Mouse (Mus musculus): ENCODE measurements around the gene Olfr267.

Gene Olfr267

DNA sequence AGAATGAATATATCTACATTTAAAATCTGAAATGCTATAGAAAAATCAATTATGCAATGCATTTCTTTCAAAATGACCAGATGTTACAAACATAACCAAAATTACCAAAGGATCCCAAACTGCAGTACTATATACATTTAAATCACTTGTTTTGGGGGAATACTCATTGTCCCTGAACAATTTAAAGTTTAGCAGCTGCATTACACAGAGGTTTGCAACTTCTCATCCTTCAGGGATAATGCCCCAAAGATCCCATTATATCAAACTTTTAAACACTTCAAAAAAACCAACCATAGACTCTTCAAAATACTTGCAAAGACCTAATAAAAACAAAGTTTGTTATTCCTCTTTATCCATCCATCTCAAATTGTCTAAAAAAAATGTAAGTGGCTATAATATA lies at the start of gene Olfr267:
TSS of gene Olfr267 (minus strand) at position 101 of the 400 bp plus-strand sequence.
- no peak for DNase-seq (ENCODE audit: extremely low spot score, low spot score)

DNA sequence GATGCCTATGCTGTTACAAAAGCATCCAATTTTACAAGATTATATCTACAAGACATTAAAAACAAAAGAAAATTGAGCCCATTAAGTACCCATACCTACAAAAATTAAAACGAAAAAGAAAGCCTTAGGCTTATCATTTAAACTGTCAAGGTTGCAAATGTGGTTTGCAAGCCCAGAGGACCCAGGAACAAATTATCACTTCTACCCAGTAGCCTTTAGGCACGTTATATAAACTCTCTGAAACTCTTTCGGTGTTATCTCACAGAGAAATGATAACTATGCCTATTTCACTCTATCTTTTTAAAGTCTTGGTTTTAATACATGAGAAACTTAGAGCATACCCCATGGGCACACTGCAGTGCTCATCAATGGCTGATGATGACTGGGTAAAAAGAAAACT lies 45.4 kb upstream of the Olfr267 start:
- DNase-seq (ENCODE audit: extremely low spot score, low spot score) = no peak

DNA sequence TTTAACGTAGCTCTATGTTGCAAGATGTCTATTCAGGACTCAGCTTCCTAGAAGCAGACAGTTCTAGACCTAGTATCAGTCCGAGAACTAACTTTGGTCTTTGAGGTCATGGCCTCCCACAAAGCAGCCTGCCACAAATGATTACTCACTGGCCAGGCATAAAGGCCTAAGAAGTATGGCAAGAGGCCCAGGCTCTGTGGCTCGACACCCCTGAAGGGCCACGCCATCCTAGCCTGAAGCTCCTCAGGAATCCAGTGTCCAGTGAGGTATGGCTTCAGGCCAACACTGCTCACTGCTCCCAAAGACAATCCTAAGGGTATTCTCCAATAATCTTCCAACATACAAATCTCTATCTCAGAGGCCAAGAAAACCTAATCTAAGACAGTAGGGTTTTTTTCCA lies 38.4 kb upstream of the Olfr267 start:
- no peak for DNase-seq (ENCODE audit: extremely low spot score, low spot score)

DNA sequence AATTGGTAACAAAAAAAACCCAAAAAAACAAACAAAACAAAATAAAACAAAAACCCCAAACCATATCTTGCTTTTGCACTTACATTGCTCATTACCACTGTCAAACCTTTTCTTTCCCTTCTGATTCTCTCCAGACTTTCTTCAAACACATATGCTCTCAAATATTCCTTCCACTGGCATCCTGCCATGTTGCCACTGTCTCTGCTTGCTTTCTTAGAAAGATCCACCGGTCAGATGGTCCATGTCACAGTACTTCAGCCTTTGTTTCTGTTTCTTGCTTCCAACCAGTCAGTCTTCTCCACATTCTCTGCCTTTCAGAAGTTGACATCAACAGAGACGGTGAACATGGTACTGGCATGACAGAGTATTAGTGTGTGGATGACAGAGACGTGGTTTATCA lies 857 bp downstream of the Olfr267 start:
- DNase-seq (ENCODE audit: extremely low spot score, low spot score) = no peak

DNA sequence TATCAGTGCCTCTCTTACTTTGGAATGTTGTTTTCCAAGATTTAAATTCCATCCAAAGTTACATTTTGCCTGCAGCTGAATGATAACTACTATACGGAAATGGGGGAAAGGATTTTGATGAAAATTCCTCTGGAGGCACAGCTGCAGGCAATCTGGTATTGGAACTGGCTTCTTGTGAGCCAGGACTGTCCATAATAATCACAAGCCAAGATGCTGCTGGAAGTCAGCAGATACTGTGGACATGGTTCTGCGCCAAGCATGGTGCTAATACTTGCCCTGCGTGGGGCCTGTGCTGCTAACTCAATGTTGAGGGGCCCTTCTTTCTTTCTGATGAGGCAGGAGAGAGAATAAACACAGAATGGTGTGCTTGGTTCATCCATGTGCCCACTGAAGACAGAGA lies 24.1 kb downstream of the Olfr267 start:
- DNase-seq (ENCODE audit: extremely low spot score, low spot score) = no peak

DNA sequence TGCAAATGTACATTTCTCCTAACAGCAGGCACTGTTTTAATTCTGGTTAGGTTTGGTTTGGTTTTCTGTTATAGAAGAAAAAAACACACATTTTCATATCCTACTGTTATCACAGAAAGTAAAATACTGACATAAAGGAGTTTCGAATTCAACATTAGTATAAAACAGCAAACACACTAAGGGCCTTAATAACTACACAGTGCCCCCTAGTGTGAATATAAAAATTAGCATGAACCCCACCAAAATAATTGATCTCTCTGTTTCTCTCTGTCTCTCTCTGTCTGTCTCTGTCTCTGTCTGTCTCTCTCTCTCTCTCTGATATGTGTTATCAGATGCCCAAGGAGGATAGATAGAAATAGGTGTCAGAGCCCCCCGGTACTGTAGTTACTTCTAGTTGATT lies 38.0 kb downstream of the Olfr267 start:
- DNase-seq (ENCODE audit: extremely low spot score, low spot score) = no peak

DNA sequence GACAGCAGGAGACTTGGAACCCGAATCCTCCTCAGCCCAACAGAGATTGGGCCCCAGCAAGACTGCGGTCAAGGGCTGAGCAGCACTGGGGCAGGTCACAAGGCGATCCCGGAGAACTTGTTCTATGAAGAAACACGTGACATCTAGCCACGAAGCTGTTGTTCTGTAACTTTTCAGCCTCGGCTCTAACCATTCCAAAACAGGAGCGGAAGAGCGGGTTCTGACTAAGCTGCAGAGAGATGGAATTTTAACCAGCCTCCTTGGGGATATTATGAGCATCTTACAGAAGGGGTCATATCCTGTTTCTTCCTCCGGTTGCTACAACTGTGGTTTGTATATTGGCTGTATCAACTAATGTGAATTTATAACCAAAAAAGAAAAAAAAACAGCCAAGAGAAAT lies 38.4 kb downstream of the Olfr267 start:
- DNase-seq (ENCODE audit: extremely low spot score, low spot score) = no peak

DNA sequence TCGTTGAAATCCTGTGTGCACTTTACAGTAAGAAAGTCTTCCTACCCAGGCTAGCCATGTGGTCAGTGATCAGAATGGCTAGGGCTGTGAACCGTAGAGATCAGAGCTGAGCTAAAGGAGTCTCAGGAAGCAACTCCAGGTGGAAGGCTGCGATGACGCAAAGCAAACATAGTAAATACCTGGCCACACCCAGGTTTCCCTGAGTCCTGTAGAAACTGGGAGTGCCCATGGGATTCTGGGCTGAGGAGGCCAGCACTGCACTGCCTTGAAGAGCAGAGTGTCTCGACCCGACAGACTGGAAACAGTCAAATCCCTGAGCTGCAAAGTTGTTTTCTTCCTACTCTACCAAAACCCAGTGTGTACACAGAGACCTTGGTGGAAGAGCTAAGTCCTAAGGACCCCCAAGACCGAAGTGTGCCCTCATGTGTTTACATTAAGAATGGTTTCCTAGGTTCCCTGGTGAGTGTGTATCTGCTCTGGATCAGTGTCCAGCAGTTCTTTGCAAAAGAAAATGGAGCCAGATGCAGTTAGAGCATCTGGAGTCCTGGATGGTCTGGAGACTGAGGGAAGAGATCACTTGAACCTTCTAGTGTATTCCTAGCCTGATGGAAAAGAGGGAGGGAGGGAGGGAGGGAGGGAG lies 41.8 kb downstream of the Olfr267 start:
- peak; percentile 10 for DNase-seq (ENCODE audit: extremely low spot score, low spot score)

DNA sequence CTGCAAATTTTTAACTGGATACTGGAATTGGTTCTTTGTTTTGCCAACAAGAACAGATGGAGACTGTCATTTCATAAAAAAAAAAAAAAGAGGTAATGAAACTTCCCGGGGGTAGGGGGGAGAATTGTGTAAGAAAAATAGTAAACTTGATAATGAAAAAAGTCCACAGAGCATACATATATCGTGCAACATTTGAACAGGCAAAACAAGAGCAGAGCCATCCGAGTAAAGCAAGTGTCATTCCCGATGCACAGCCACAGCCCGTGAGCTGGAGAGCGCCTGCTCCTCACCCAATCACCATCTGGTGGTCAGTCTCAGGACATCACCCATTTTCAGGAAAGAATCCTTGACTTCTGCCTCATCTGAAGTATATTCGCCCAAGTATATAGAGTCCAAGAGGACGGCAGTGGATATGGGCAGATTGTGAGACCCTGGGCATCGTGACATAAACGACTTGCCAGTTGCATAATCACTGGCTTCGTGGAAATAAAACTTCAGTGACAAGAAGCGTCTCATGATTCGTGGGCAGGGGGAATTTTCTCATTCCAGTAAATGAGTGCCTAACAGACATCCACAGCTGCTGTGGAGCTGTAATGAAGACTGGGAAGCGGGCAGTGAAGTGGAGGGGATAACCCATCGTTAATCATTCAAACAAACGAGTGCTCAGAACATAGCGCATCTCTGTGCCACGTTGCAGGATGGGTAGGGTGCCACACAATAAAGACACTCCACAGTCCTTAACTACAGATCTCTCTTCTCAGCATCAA lies 50.5 kb downstream of the Olfr267 start:
- DNase-seq (ENCODE audit: extremely low spot score, low spot score) = peak; percentile 12

Data from neural tube, embryonic 10.5 days (tissue).